Comparison of ENCODE assay signal across 9 mouse cellular contexts in genomic region chr17:45848605-45849004, GRCm38 (mm10).
DNase-seq lines count a peak whose midpoint lies in the region; ATAC-seq and TF ChIP-seq lines count a peak whose summit lies in the region.
"Had no signal": no experiment of that assay in that cellular context is flagged by ENCODE, and none has a peak within 500 bp of the region (broad histone marks: within the 10 kb centered on the region; RNA-seq: fewer than 3 reads in every experiment).

No protein-coding gene starts in this region.

- no peak for ATAC-seq in forebrain, embryonic 12.5 days (ENCODE audit: low FRiP score)

- H3K4me2 ChIP-seq in myocyte (ENCODE audit: low read depth): peak overlapping the region; percentile 31
- H3K4me2 ChIP-seq in forebrain, embryonic 12.5 days: no peak overlapping the region
- H3K4me2 ChIP-seq: midbrain, embryonic 12.5 days had no signal

- H3K27ac ChIP-seq in left cerebral cortex, adult 2 months: no peak overlapping the region
- H3K27ac ChIP-seq in forebrain, embryonic 12.5 days: no peak overlapping the region
- H3K27ac ChIP-seq: midbrain, embryonic 12.5 days had no signal

- 36% methylated on average over 8 of the region's 8 CpGs for WGBS in forebrain, embryonic 12.5 days

- no peak overlapping the region for H3K9ac ChIP-seq in forebrain, embryonic 12.5 days
- H3K9ac ChIP-seq: midbrain, embryonic 12.5 days had no signal

- peaks cover 4% of the 10 kb centered on the region; the same call in 1 of the 2 replicates for H3K9me3 ChIP-seq in forebrain, embryonic 12.5 days

- no peak for TF ChIP-seq POLR2A in myocyte (IDR thresholded peaks at IDR 0.05; ENCODE audit: insufficient read length, low read depth)

- peak; percentile 41 for TF ChIP-seq CTCF in left cerebral cortex, adult 2 months (IDR thresholded peaks at IDR 0.05)

- H3ac ChIP-seq in myocyte (ENCODE audit: control insufficient read depth, insufficient read length): no peak overlapping the region

- H3K79me2 ChIP-seq in myocyte (ENCODE audit: control insufficient read depth, insufficient read depth): no peaks in the 10 kb centered on the region

- intact Hi-C loops in left cerebral cortex, adult 2 months (cut with DNase I): loop anchor here (5.0 kb wide), 1 partner anchor 179 kb away; no protein-coding TSS in a partner anchor

- H3K4me3 ChIP-seq in left cerebral cortex, adult 2 months: no peak overlapping the region
- no peak overlapping the region for H3K4me3 ChIP-seq in myocyte
- H3K4me3 ChIP-seq in forebrain, embryonic 12.5 days (replicated peaks): no peak overlapping the region
- H3K4me3 ChIP-seq: midbrain, embryonic 12.5 days had no signal

- H3K36me3 ChIP-seq in myocyte (ENCODE audit: control insufficient read depth, insufficient read depth): no peaks in the 10 kb centered on the region
- no peaks in the 10 kb centered on the region for H3K36me3 ChIP-seq in forebrain, embryonic 12.5 days (replicated peaks)
- H3K36me3 ChIP-seq: midbrain, embryonic 12.5 days had no signal

- peaks cover 10% of the 10 kb centered on the region for H3K4me1 ChIP-seq in forebrain, embryonic 12.5 days

- peak; percentile 14 to 17 for DNase-seq in left cerebral cortex, adult 2 months (ENCODE audit: extremely low spot score in 1 of 2, low spot score in 2 of 2)
- no peak for DNase-seq in left cerebral cortex, adult 18-20 months (ENCODE audit: low spot score in 2 of 2)
- DNase-seq in adrenal gland, adult 18-20 months (ENCODE audit: low spot score in 2 of 2): peak; percentile 63 to 65
- DNase-seq in gastrocnemius, postnatal 25 days: peak; percentile 77
- peak; percentile 57 to 72 for DNase-seq in kidney, adult 8-10 months
- DNase-seq in frontal cortex, postnatal 36 days (ENCODE audit: low spot score in 2 of 2): no peak

- no peaks in the 10 kb centered on the region for H3K27me3 ChIP-seq in myocyte (ENCODE audit: control insufficient read depth, insufficient read depth, insufficient read length)
- no peaks in the 10 kb centered on the region; the same call in 1 of the 2 replicates for H3K27me3 ChIP-seq in forebrain, embryonic 12.5 days

TF ChIP-seq in myocyte, 11 proteins besides CTCF, POLR2A, EP300 and RAD21:
- TF ChIP-seq MYOD1 (IDR thresholded peaks at IDR 0.05; ENCODE audit: control insufficient read depth in 1 of 3, insufficient read length in 2 of 3, low read depth in 2 of 3) (no peak), MYOG (IDR thresholded peaks at IDR 0.05; ENCODE audit: control insufficient read depth in 1 of 3, insufficient read depth in 1 of 3, insufficient read length in 2 of 3, low read depth in 2 of 3) (peak in 1 of 3 experiments; percentile 13), USF1 (IDR thresholded peaks at IDR 0.05; ENCODE audit: low read depth) (no peak), POLR2AphosphoS2 (IDR thresholded peaks at IDR 0.05; ENCODE audit: insufficient read length, low read depth) (no peak)

Comparison
In these comparisons a context has a peak if more than half of its experiments do, and no peak if none do; other contexts are left out.
1. DNase-seq: peak in left cerebral cortex, adult 2 months (2 of 2), adrenal gland, adult 18-20 months (2 of 2), gastrocnemius, postnatal 25 days (single experiment) and kidney, adult 8-10 months (2 of 2); none in left cerebral cortex, adult 18-20 months (0 of 2) and frontal cortex, postnatal 36 days (0 of 2).